Mouse (Mus musculus) CH12.LX (cell line): ENCODE measurements at regions not wholly inside any gene's neighbourhood (a gene's known extent, or its start where the extent isn't known, plus 50 kb on each side); places are given as distances from the start of the nearest gene placed in this dataset.

Source experiments
- CTCF ChIP-seq, 2 experiments: IDR thresholded peaks in 1 of 2; conservative IDR thresholded peaks in 1 of 2; 2 replicates each; pipeline ENCODE4 v1.5.1; 2011 to 2012; ENCODE audit warnings: low read depth in 2 of 2, low read length in 2 of 2, improper control_type of control experiment in 1 of 2, inconsistent platforms in 1 of 2, mild to moderate bottlenecking in 1 of 2, moderate library complexity in 1 of 2
- ZC3H11A ChIP-seq: IDR thresholded peaks from 2 replicates; pipeline ENCODE4 v1.6.1; 2012; ENCODE audit warnings: low read depth, mild to moderate bottlenecking, inconsistent platforms, low read length, improper control_type of control experiment
- ZKSCAN1 ChIP-seq: IDR thresholded peaks from 2 replicates; pipeline ENCODE4 v1.6.1; 2012; ENCODE audit warnings: low read depth, inconsistent platforms, low read length, improper control_type of control experiment, borderline replicate concordance

DNA sequence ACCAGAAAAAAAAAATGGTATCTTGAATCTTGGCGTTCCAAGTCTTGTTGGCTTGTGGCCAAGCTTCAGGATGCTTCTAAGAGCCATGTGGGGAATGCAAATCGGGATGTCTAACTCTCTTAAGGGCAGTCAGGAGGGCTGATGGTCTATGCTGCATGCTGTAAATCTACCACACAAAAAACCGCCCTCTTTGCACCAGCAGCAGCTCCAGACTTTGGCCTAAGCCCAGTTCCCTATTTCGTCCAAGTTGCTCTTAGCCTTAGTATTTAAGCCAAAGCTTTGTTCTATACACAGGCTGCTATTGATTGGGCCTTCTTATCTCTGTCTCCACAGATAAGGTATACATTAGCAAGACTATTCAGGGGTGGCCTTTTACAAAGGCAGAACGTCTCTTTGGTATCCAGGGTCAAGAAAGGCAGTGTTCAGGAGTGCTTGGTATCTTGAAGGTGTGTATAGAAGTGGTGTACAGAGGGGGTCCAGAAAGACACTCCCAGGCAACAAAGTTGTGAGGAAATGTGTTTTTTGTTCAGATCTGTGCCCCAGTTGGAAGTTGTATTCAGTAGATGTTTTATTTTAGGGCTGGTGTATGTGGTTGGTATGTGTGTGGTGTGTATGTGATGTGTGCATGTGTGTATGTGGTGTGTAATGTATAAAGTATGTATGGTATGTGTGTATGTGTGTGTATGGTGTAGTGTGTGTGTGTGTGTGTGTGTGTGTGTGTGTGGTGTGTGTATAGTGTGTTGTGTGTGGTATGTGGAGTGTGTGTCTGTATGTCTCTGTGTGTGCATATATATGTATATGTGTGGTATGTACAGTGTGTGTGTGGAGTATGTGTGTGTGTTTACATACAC is 146.9 kb upstream of the Pik3r1 start:
- TF ChIP-seq CTCF (conservative IDR thresholded peaks at IDR 0.05 in 1 of 2, IDR thresholded peaks at IDR 0.05 in 1 of 2; ENCODE audit: low read depth in 2 of 2, low read length in 2 of 2) = no peak
- TF ChIP-seq ZKSCAN1 = no peak
- no peak for TF ChIP-seq ZC3H11A
